Mouse (Mus musculus): Measurements from ENCODE around the gene Itgax.

Gene Itgax

GRCm38 (mm10) chr7:128128741-128129720 is at the start of gene Itgax:
Gene Itgax, plus strand, starts transcription at chr7:128129547.
- ATAC-seq (ENCODE audit: low TSS enrichment), result no peak

GRCm38 (mm10) chr7:128080012-128080411 is 49.3 kb upstream of the Itgax start:
- no peak for ATAC-seq (ENCODE audit: low TSS enrichment)

- no peak for ATAC-seq (ENCODE audit: low TSS enrichment)
These were observed 40.2 kb upstream of the Itgax start for GRCm38 (mm10) chr7:128089141-128089540.

GRCm38 (mm10) chr7:128098135-128098534 is 31.2 kb upstream of the Itgax start:
- ATAC-seq (ENCODE audit: low TSS enrichment), result no peak

GRCm38 (mm10) chr7:128100742-128101357 is 28.5 kb upstream of the Itgax start:
- ATAC-seq (ENCODE audit: low TSS enrichment), result no peak

- peak; percentile 47; the same call in 1 of the 2 replicates for ATAC-seq (ENCODE audit: low TSS enrichment)
These were observed 24.1 kb upstream of the Itgax start for GRCm38 (mm10) chr7:128105246-128105645.

- no peak for ATAC-seq (ENCODE audit: low TSS enrichment)
These were observed 21.9 kb upstream of the Itgax start for GRCm38 (mm10) chr7:128107462-128107861.

- ATAC-seq (ENCODE audit: low TSS enrichment), result no peak
These were observed 19.0 kb upstream of the Itgax start for GRCm38 (mm10) chr7:128110314-128110713.

- ATAC-seq (ENCODE audit: low TSS enrichment), result no peak
These were observed 17.2 kb upstream of the Itgax start for GRCm38 (mm10) chr7:128112131-128112530.

GRCm38 (mm10) chr7:128114371-128115105 is 14.8 kb upstream of the Itgax start:
- no peak for ATAC-seq (ENCODE audit: low TSS enrichment)

GRCm38 (mm10) chr7:128115211-128115958 is 14.0 kb upstream of the Itgax start:
- ATAC-seq (ENCODE audit: low TSS enrichment), result no peak

- no peak for ATAC-seq (ENCODE audit: low TSS enrichment)
These were observed 13.0 kb upstream of the Itgax start for GRCm38 (mm10) chr7:128116396-128116795.

GRCm38 (mm10) chr7:128119726-128120490 is 9.4 kb upstream of the Itgax start:
- ATAC-seq (ENCODE audit: low TSS enrichment), result no peak

GRCm38 (mm10) chr7:128132148-128132547 is 2.8 kb downstream of the Itgax start:
- ATAC-seq (ENCODE audit: low TSS enrichment), result no peak

GRCm38 (mm10) chr7:128133596-128133995 is 4.2 kb downstream of the Itgax start:
- ATAC-seq (ENCODE audit: low TSS enrichment), result no peak

- no peak for ATAC-seq (ENCODE audit: low TSS enrichment)
These were observed 7.6 kb downstream of the Itgax start for GRCm38 (mm10) chr7:128136927-128137326.

- no peak for ATAC-seq (ENCODE audit: low TSS enrichment)
These were observed 10.3 kb downstream of the Itgax start for GRCm38 (mm10) chr7:128139611-128140010.

- no peak for ATAC-seq (ENCODE audit: low TSS enrichment)
These were observed 21.6 kb downstream of the Itgax start for GRCm38 (mm10) chr7:128150970-128151369.

- ATAC-seq (ENCODE audit: low TSS enrichment), result no peak
These were observed 24.7 kb downstream of the Itgax start, which contains the start of gene Itgad for GRCm38 (mm10) chr7:128154076-128154475. Gene Itgad, plus strand, starts transcription at chr7:128154376.

GRCm38 (mm10) chr7:128154924-128155323 is 25.6 kb downstream of the Itgax start:
- no peak for ATAC-seq (ENCODE audit: low TSS enrichment)

All from frontal cortex, adult (tissue).